Mouse (Mus musculus) CH12.LX (cell line): ENCODE results near the gene Pou1f1. TPM values are rescaled to one million over a fixed set of nuclear protein-coding genes. Genes with fewer than 3 reads are reported as not detected.
A peak's percentile ranks its signal among the peaks of the same experiment; 100 is the strongest.

ENCODE experiments used
- DNase-seq: peaks from one replicate; pipeline ENCODE4 v3.0.0-alpha.2; 2013; ENCODE audit errors: extremely low read depth
- H3K27ac ChIP-seq: 2 replicates; pipeline ENCODE4 v1.5.1; 2012; ENCODE audit warnings: low read depth, mild to moderate bottlenecking, control low read depth, moderate library complexity; ENCODE audit not compliant: insufficient read depth
- H3K27me3 ChIP-seq: replicated peaks from 2 replicates; pipeline ENCODE3; 2012; ENCODE audit warnings: inconsistent platforms
- H3K36me3 ChIP-seq, 2 experiments: replicated peaks in 1 of 2; 2 replicates each; pipeline versions ENCODE3 to v1.6.1; 2012; ENCODE audit warnings: inconsistent platforms in 1 of 2, low read length in 1 of 2, mild to moderate bottlenecking in 1 of 2, mixed read lengths in 1 of 2, moderate library complexity in 1 of 2; ENCODE audit not compliant: control insufficient read depth in 1 of 2, insufficient read depth in 1 of 2
- H3K4me1 ChIP-seq, 2 experiments: 2 replicates each; pipeline ENCODE4 v1.6.1; 2012; ENCODE audit warnings: inconsistent platforms in 1 of 2, moderate library complexity in 1 of 2; ENCODE audit not compliant: insufficient read depth in 2 of 2, control insufficient read depth in 1 of 2
- H3K4me2 ChIP-seq: 2 replicates; pipeline ENCODE4 v1.6.1; 2012; ENCODE audit warnings: low read depth, mild to moderate bottlenecking, control low read depth; ENCODE audit not compliant: poor library complexity, insufficient read depth, severe bottlenecking
- H3K4me3 ChIP-seq, 3 experiments: fragments of 150-350 bp in 1 of 3; sonication (generic) in 1 of 3; replicated peaks in 1 of 3; 2 replicates each; pipeline versions ENCODE3 to v1.5.1; 2011 to 2012; ENCODE audit warnings: low read depth in 2 of 3, low read length in 2 of 3, mild to moderate bottlenecking in 2 of 3, moderate library complexity in 2 of 3, control low read depth in 1 of 3, improper control_type of control experiment in 1 of 3, inconsistent platforms in 1 of 3, mixed read lengths in 1 of 3; ENCODE audit not compliant: poor library complexity in 1 of 3
- H3K79me2 ChIP-seq: replicated peaks from 2 replicates; pipeline ENCODE4 v1.6.1; 2012; ENCODE audit warnings: mild to moderate bottlenecking, moderate library complexity; ENCODE audit not compliant: control insufficient read depth, poor library complexity, insufficient read depth, severe bottlenecking; ENCODE audit errors: extremely low read depth
- H3K9ac ChIP-seq: 2 replicates; pipeline ENCODE4 v1.6.1; 2012; ENCODE audit warnings: low read depth, mild to moderate bottlenecking, control low read depth, moderate library complexity; ENCODE audit not compliant: insufficient read depth
- H3K9me3 ChIP-seq: replicated peaks from 2 replicates; pipeline ENCODE3; 2012; ENCODE audit warnings: low read length, inconsistent platforms, mixed read lengths
- CHD1 ChIP-seq: IDR thresholded peaks from 2 replicates; pipeline ENCODE4 v1.6.1; 2012; ENCODE audit warnings: low read depth, low read length, improper control_type of control experiment, inconsistent platforms
- CTCF ChIP-seq, 2 experiments: IDR thresholded peaks in 1 of 2; conservative IDR thresholded peaks in 1 of 2; 2 replicates each; pipeline ENCODE4 v1.5.1; 2011 to 2012; ENCODE audit warnings: low read depth in 2 of 2, low read length in 2 of 2, improper control_type of control experiment in 1 of 2, inconsistent platforms in 1 of 2, mild to moderate bottlenecking in 1 of 2, moderate library complexity in 1 of 2
- E2F4 ChIP-seq: IDR thresholded peaks from 2 replicates; pipeline ENCODE4 v1.6.1; 2011; ENCODE audit warnings: low read depth, low read length, improper control_type of control experiment; ENCODE audit not compliant: insufficient replicate concordance
- ETS1 ChIP-seq: conservative IDR thresholded peaks from 2 replicates; pipeline ENCODE4 v1.6.1; 2012; ENCODE audit warnings: low read depth, mild to moderate bottlenecking, inconsistent platforms, low read length, improper control_type of control experiment, moderate library complexity
- HCFC1 ChIP-seq: IDR thresholded peaks from 2 replicates; pipeline ENCODE4 v1.6.1; 2012; ENCODE audit warnings: low read depth, mild to moderate bottlenecking, inconsistent platforms, low read length, improper control_type of control experiment
- IRF4 ChIP-seq: IDR thresholded peaks from 2 replicates; pipeline ENCODE4 v1.6.1; 2014; ENCODE audit warnings: low read depth, mild to moderate bottlenecking, inconsistent platforms, low read length, improper control_type of control experiment
- MAFK ChIP-seq: IDR thresholded peaks from 2 replicates; pipeline ENCODE4 v1.6.1; 2011; ENCODE audit warnings: low read length, improper control_type of control experiment; ENCODE audit not compliant: insufficient replicate concordance
- MXI1 ChIP-seq: IDR thresholded peaks from 2 replicates; pipeline ENCODE4 v1.6.1; 2011; ENCODE audit warnings: mild to moderate bottlenecking, low read depth, low read length, improper control_type of control experiment
- NELFE ChIP-seq: IDR thresholded peaks from 2 replicates; pipeline ENCODE4 v1.6.1; 2011; ENCODE audit warnings: low read depth, low read length, improper control_type of control experiment
- POLR2AphosphoS2 ChIP-seq: IDR thresholded peaks from 2 replicates; pipeline ENCODE4 v1.6.1; 2011; ENCODE audit warnings: low read depth, low read length, improper control_type of control experiment
- RAD21 ChIP-seq: IDR thresholded peaks from 2 replicates; pipeline ENCODE4 v1.6.1; 2011; ENCODE audit warnings: low read depth, mild to moderate bottlenecking, low read length, improper control_type of control experiment, moderate library complexity
- SMC3 ChIP-seq: IDR thresholded peaks from 2 replicates; pipeline ENCODE4 v1.6.1; 2011; ENCODE audit warnings: low read depth, low read length, improper control_type of control experiment
- USF1 ChIP-seq: IDR thresholded peaks from 2 replicates; pipeline ENCODE4 v1.6.1; 2014; ENCODE audit warnings: low read depth, mild to moderate bottlenecking, inconsistent platforms, low read length, improper control_type of control experiment
- ZMIZ1 ChIP-seq: IDR thresholded peaks from 2 replicates; pipeline ENCODE4 v1.6.1; 2012; ENCODE audit warnings: low read depth, mild to moderate bottlenecking, inconsistent platforms, low read length, improper control_type of control experiment
- dilution Hi-C: fragments of 300-500 bp; cut with MboI; formaldehyde crosslinking; loops from 2 replicates; pipeline ENCODE4 v1.14.3; 2020; ENCODE audit warnings: low sequenced_read_pairs; ENCODE audit not compliant: extremely low pct_unique_long_range_greater_than_20kb, extremely low pct_ligation_motif_present
- in situ Hi-C: fragments of 300-500 bp; cut with MboI; formaldehyde crosslinking; loops from 3 replicates; pipeline ENCODE4 v1.14.3; 2019; ENCODE audit warnings: low sequenced_read_pairs, low pct_ligation_motif_present, low pct_unique_long_range_greater_than_20kb, mixed read lengths
- polyA plus RNA-seq: library from polyadenylated mRNA; unstranded; fragments of >175 nt; gene quantifications from 2 replicates; pipeline ENCODE4 v1.2.1, GENCODE M21; 2012; ENCODE audit warnings: low read depth; ENCODE audit not compliant: insufficient read length
- total RNA-seq, 2 experiments: library from RNA; depleted of rRNA; stranded (reverse); fragments of 300-350 nt in 1 of 2; fragments of >200 nt in 1 of 2; gene quantifications; 2 replicates each; pipeline ENCODE4 v1.2.3; 2012 to 2014

Pou1f1 gene
- total and polyA plus RNA-seq, 3 experiments, result not detected

DNA sequence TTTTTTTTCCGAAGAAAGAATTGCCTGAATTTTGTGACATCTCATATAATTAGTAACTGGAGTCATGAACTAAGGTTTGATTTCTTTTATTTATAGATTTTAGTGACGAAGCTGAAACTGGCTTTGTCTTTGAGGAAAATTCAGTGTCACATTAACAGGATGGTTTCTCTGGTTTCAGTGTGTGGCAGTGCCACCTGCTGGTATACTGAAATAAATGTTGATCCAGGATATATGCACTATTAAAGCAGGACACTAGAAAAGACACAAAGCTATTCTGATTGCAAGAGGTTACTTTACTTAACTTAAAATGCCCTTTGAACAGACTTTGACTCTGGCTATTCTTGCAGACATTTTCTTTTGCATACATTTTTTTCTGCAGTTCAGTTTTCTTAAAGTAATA is 23.3 kb upstream of the Pou1f1 start:
- TF ChIP-seq POLR2AphosphoS2 (no peak), SMC3 (peak; percentile 72), ZMIZ1 (no peak), CTCF (conservative IDR thresholded peaks at IDR 0.05 in 1 of 2, IDR thresholded peaks at IDR 0.05 in 1 of 2; ENCODE audit: low read depth in 2 of 2, low read length in 2 of 2) (peak; percentile 65 to 86; a peak in 3 of 4 replicates), RAD21 (peak; percentile 86)
- in situ Hi-C loops (loop anchor here (25.0 kb wide), 2 partner anchors 585 to 735 kb away; partner anchors contain the start of gene 4930453N24Rik), dilution Hi-C loops (no loop called here)
- Histone ChIP-seq H3K9me3 (no peaks in the 10 kb centered on the region), H3K4me1 (no peaks in the 10 kb centered on the region), H3K79me2 (no peaks in the 10 kb centered on the region), H3K36me3 (no peaks in the 10 kb centered on the region), H3K4me2 (no peak overlapping the region), H3K27me3 (no peaks in the 10 kb centered on the region), H3K27ac (no peak overlapping the region), H3K4me3 (no peak overlapping the region), H3K9ac (no peak overlapping the region)
- peak; percentile 66 for DNase-seq

DNA sequence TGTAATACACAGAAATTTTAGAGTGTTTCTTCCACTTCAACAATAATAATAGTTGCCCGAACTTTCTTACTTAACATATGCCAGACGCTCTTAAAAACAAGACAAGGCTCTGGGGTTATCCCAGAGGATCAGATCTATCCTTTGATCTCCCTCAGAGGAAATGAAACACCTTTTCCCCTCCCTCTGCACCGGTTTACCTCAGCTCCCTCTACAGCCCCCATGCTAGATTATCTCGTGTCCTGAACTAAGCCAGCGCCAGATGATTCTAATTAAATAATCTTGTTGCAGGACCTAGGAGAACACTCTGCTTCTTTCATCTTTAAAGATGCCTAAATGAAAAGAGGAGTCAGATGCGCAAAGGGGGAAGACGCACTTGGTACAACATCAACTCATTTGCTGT is 6.1 kb upstream of the Pou1f1 start:
- H3K27ac ChIP-seq, result no peak overlapping the region

DNA sequence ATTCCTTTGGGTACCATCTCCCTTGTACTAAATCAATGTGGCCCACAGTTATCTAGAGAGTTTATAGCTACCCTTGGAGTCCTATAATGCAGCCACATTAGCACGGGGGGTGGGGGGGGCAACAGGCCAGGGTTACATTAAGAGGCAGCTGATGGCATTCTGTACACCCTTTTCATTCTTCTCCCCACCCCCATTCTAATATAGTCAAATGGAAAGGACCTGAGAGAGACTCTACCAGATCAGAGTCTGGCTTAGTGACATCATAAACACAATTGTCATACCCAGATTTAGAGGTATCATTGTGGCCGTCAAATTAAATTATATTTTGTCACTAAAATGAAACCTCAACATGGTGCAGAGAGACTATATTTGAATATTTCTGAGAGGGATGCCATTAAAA is 5.7 kb downstream of the Pou1f1 start:
- no peak for TF ChIP-seq E2F4
- in situ Hi-C loops (no loop called here), dilution Hi-C loops (no loop called here)

More for the DNA sequence above, 6.1 kb upstream of the Pou1f1 start:
- DNase-seq, result no peak
- Histone ChIP-seq H3K4me2 (no peak overlapping the region), H3K79me2 (no peaks in the 10 kb centered on the region), H3K9ac (no peak overlapping the region), H3K27me3 (no peaks in the 10 kb centered on the region), H3K4me1 (no peaks in the 10 kb centered on the region), H3K9me3 (no peaks in the 10 kb centered on the region), H3K4me3 (no peak overlapping the region), H3K36me3 (no peaks in the 10 kb centered on the region)
- TF ChIP-seq NELFE (no peak), CHD1 (no peak), ZMIZ1 (no peak), MAFK (no peak), HCFC1 (no peak), USF1 (no peak), IRF4 (no peak), ETS1 (no peak), MXI1 (no peak)
- in situ Hi-C loops (no loop called here), dilution Hi-C loops (no loop called here)

More for the DNA sequence above, 5.7 kb downstream of the Pou1f1 start:
- H3K79me2 ChIP-seq, result no peaks in the 10 kb centered on the region
- no peaks in the 10 kb centered on the region for H3K27me3 ChIP-seq
- DNase-seq, result no peak
- H3K4me3 ChIP-seq, result no peak overlapping the region
- no peak overlapping the region for H3K4me2 ChIP-seq
- no peaks in the 10 kb centered on the region for H3K4me1 ChIP-seq
- no peaks in the 10 kb centered on the region for H3K36me3 ChIP-seq
- no peaks in the 10 kb centered on the region for H3K9me3 ChIP-seq
- H3K9ac ChIP-seq, result no peak overlapping the region
- H3K27ac ChIP-seq, result no peak overlapping the region
